Mouse (Mus musculus) midbrain, embryonic 15.5 days (tissue): ENCODE results near the gene Lsamp. TPM values are rescaled to one million over a fixed set of nuclear protein-coding genes. Genes with fewer than 3 reads are reported as not detected.
A peak's percentile ranks its signal among the peaks of the same experiment; 100 is the strongest.

ENCODE experiments used
- ATAC-seq: fragments of 200-750 bp; cut with Nextera tagmentation; replicated peaks from 2 replicates; pipeline ENCODE4 v1.8.0; 2017; ENCODE audit warnings: moderate TSS enrichment
- H3K27ac ChIP-seq: fragments of 300-500 bp; sonication (generic); 2 replicates; pipeline ENCODE4 v1.5.1; 2015; ENCODE audit warnings: mild to moderate bottlenecking, inconsistent platforms
- H3K27me3 ChIP-seq: fragments of 300-500 bp; sonication (generic); replicated peaks from 2 replicates; pipeline ENCODE4 v1.6.1; 2015; ENCODE audit warnings: inconsistent platforms
- H3K36me3 ChIP-seq: fragments of 300-500 bp; sonication (generic); replicated peaks from 2 replicates; pipeline ENCODE4 v1.6.1; 2015; ENCODE audit warnings: inconsistent platforms
- H3K4me1 ChIP-seq: fragments of 300-500 bp; sonication (generic); 2 replicates; pipeline ENCODE4 v1.6.1; 2015; ENCODE audit warnings: inconsistent platforms
- H3K4me2 ChIP-seq: fragments of 300-500 bp; sonication (generic); 2 replicates; pipeline ENCODE4 v1.6.1; 2015; ENCODE audit warnings: inconsistent platforms, mild to moderate bottlenecking, moderate library complexity
- H3K4me3 ChIP-seq: fragments of 300-500 bp; sonication (generic); 2 replicates; pipeline ENCODE4 v1.5.1; 2015; ENCODE audit warnings: mild to moderate bottlenecking, inconsistent platforms
- H3K9ac ChIP-seq: fragments of 300-500 bp; sonication (generic); 2 replicates; pipeline ENCODE4 v1.6.1; 2015; ENCODE audit warnings: mild to moderate bottlenecking, inconsistent platforms
- H3K9me3 ChIP-seq: fragments of 300-500 bp; sonication (generic); 2 replicates; pipeline ENCODE4 v1.6.1; 2016; ENCODE audit warnings: inconsistent platforms
- WGBS: fragments of 180-500 bp; shearing (Covaris S2); methylation state at CpG from one replicate; pipeline ENCODE4 v1.1.7; 2015; ENCODE audit warnings: mixed read lengths; 5-methylcytosine and 5-hydroxymethylcytosine counted together
- polyA plus RNA-seq: library from polyadenylated mRNA; unstranded; fragments of >200 nt; fragmentation: Nextera tagmentation; extraction: Ambion mirVana; gene quantifications from 2 replicates; pipeline ENCODE4 v1.2.1, GENCODE M21; 2015

Gene Lsamp
- polyA plus RNA-seq, 1 experiment from 2014 or later: 107 TPM

GRCm38 (mm10) chr16:40942266-40942665 is 958.1 kb downstream of the Lsamp start:
- no peak overlapping the region for H3K4me3 ChIP-seq
- H3K9ac ChIP-seq: no peak overlapping the region
- H3K36me3 ChIP-seq: no peaks in the 10 kb centered on the region
- H3K27me3 ChIP-seq: no peaks in the 10 kb centered on the region
- H3K9me3 ChIP-seq: no peaks in the 10 kb centered on the region
- H3K4me1 ChIP-seq: peaks cover 7% of the 10 kb centered on the region; the same call in 1 of the 2 replicates
- ATAC-seq: no peak
- WGBS: 84% methylated on average over 3 of the region's 3 CpGs
- H3K4me2 ChIP-seq: no peak overlapping the region
- no peak overlapping the region for H3K27ac ChIP-seq

GRCm38 (mm10) chr16:40945834-40946233 is 961.7 kb downstream of the Lsamp start:
- peak; percentile 52 for ATAC-seq
- Histone ChIP-seq H3K36me3 (no peaks in the 10 kb centered on the region), H3K27ac (0 out of 2 replicates have a peak overlapping the region, but pooled peaks have one; percentile 5), H3K27me3 (no peaks in the 10 kb centered on the region), H3K4me3 (no peak overlapping the region), H3K9me3 (no peaks in the 10 kb centered on the region), H3K4me2 (no peak overlapping the region), H3K4me1 (peaks cover 7% of the 10 kb centered on the region; the same call in 1 of the 2 replicates), H3K9ac (no peak overlapping the region)
- WGBS: 25% methylated on average over 1 of the region's 1 CpGs

GRCm38 (mm10) chr16:40948013-40948412 is 963.9 kb downstream of the Lsamp start:
- Histone ChIP-seq H3K27me3 (no peaks in the 10 kb centered on the region), H3K36me3 (no peaks in the 10 kb centered on the region), H3K9ac (no peak overlapping the region), H3K27ac (no peak overlapping the region), H3K4me2 (no peak overlapping the region), H3K4me1 (peaks cover 7% of the 10 kb centered on the region; the same call in 1 of the 2 replicates), H3K4me3 (no peak overlapping the region), H3K9me3 (no peaks in the 10 kb centered on the region)
- ATAC-seq: no peak

- no peaks in the 10 kb centered on the region for H3K9me3 ChIP-seq
- H3K4me1 ChIP-seq: peaks cover 4% of the 10 kb centered on the region
- no peak overlapping the region for H3K27ac ChIP-seq
- H3K27me3 ChIP-seq: no peaks in the 10 kb centered on the region
- 86% methylated on average over 2 of the region's 2 CpGs for WGBS
- H3K9ac ChIP-seq: no peak overlapping the region
- H3K4me3 ChIP-seq: no peak overlapping the region
- no peaks in the 10 kb centered on the region for H3K36me3 ChIP-seq
- no peak overlapping the region for H3K4me2 ChIP-seq
- no peak for ATAC-seq
These were observed 975.0 kb downstream of the Lsamp start for GRCm38 (mm10) chr16:40959211-40959610.

- WGBS: 58% methylated on average over 1 of the region's 1 CpGs
- Histone ChIP-seq H3K4me1 (peaks cover 4% of the 10 kb centered on the region), H3K27ac (peak overlapping the region; percentile 38; the same call in 1 of the 2 replicates), H3K36me3 (no peaks in the 10 kb centered on the region), H3K9ac (no peak overlapping the region), H3K9me3 (no peaks in the 10 kb centered on the region), H3K4me3 (no peak overlapping the region), H3K27me3 (no peaks in the 10 kb centered on the region), H3K4me2 (no peak overlapping the region)
- ATAC-seq: no peak; the same call in 1 of the 2 replicates
These were observed 976.4 kb downstream of the Lsamp start for GRCm38 (mm10) chr16:40960586-40960985.

GRCm38 (mm10) chr16:40968088-40968860 is 984.1 kb downstream of the Lsamp start:
- Histone ChIP-seq H3K4me1 (peaks cover 8% of the 10 kb centered on the region; the same call in 1 of the 2 replicates), H3K27ac (peak overlapping the region; percentile 60), H3K27me3 (no peaks in the 10 kb centered on the region), H3K9ac (peak overlapping the region; percentile 21; the same call in 1 of the 2 replicates), H3K9me3 (no peaks in the 10 kb centered on the region), H3K4me3 (peak overlapping the region; percentile 31), H3K36me3 (no peaks in the 10 kb centered on the region), H3K4me2 (peak overlapping the region; percentile 48)
- 16% methylated on average over 17 of the region's 17 CpGs for WGBS
- peak; percentile 96 for ATAC-seq

- H3K4me1 ChIP-seq: peaks cover 8% of the 10 kb centered on the region; the same call in 1 of the 2 replicates
- H3K9me3 ChIP-seq: no peaks in the 10 kb centered on the region
- H3K9ac ChIP-seq: no peak overlapping the region
- H3K36me3 ChIP-seq: no peaks in the 10 kb centered on the region
- WGBS: 77% methylated on average over 3 of the region's 3 CpGs
- no peak overlapping the region for H3K4me2 ChIP-seq
- H3K27me3 ChIP-seq: no peaks in the 10 kb centered on the region
- no peak for ATAC-seq
- H3K27ac ChIP-seq: no peak overlapping the region
- no peak overlapping the region for H3K4me3 ChIP-seq
These were observed 987.2 kb downstream of the Lsamp start for GRCm38 (mm10) chr16:40971382-40971781.

- no peak for ATAC-seq
- H3K4me3 ChIP-seq: no peak overlapping the region
- no peaks in the 10 kb centered on the region for H3K4me1 ChIP-seq
- no peaks in the 10 kb centered on the region for H3K36me3 ChIP-seq
- WGBS: 67% methylated on average over 2 of the region's 2 CpGs
- H3K27ac ChIP-seq: no peak overlapping the region
- H3K27me3 ChIP-seq: no peaks in the 10 kb centered on the region
- H3K9ac ChIP-seq: no peak overlapping the region
- no peak overlapping the region for H3K4me2 ChIP-seq
- no peaks in the 10 kb centered on the region for H3K9me3 ChIP-seq
These were observed 989.9 kb downstream of the Lsamp start for GRCm38 (mm10) chr16:40974084-40974483.

GRCm38 (mm10) chr16:40983026-40983425 is 998.9 kb downstream of the Lsamp start:
- WGBS: 47% methylated on average over 3 of the region's 3 CpGs
- Histone ChIP-seq H3K9ac (no peak overlapping the region), H3K27me3 (no peaks in the 10 kb centered on the region), H3K9me3 (no peaks in the 10 kb centered on the region), H3K36me3 (no peaks in the 10 kb centered on the region), H3K4me2 (no peak overlapping the region), H3K4me1 (no peaks in the 10 kb centered on the region), H3K27ac (no peak overlapping the region), H3K4me3 (no peak overlapping the region)
- no peak for ATAC-seq

- Histone ChIP-seq H3K9me3 (no peaks in the 10 kb centered on the region), H3K4me3 (no peak overlapping the region), H3K27me3 (no peaks in the 10 kb centered on the region), H3K4me2 (no peak overlapping the region), H3K36me3 (no peaks in the 10 kb centered on the region), H3K4me1 (no peaks in the 10 kb centered on the region), H3K9ac (no peak overlapping the region), H3K27ac (no peak overlapping the region)
- no peak for ATAC-seq
- 82% methylated on average over 5 of the region's 5 CpGs for WGBS
These were observed 1023.4 kb downstream of the Lsamp start for GRCm38 (mm10) chr16:41007569-41007968.

GRCm38 (mm10) chr16:41034746-41035145 is 1050.6 kb downstream of the Lsamp start:
- no peak overlapping the region for H3K9ac ChIP-seq
- no peaks in the 10 kb centered on the region for H3K27me3 ChIP-seq
- ATAC-seq: no peak
- H3K4me1 ChIP-seq: no peaks in the 10 kb centered on the region
- no peak overlapping the region for H3K4me2 ChIP-seq
- no peaks in the 10 kb centered on the region for H3K36me3 ChIP-seq
- no peaks in the 10 kb centered on the region for H3K9me3 ChIP-seq
- H3K27ac ChIP-seq: no peak overlapping the region
- H3K4me3 ChIP-seq: no peak overlapping the region

- 63% methylated on average over 2 of the region's 2 CpGs for WGBS
- H3K27ac ChIP-seq: no peak overlapping the region
- H3K4me1 ChIP-seq: 0 out of 2 replicates have a peak, but pooled peaks cover 2% of the 10 kb centered on the region
- H3K36me3 ChIP-seq: no peaks in the 10 kb centered on the region
- H3K9me3 ChIP-seq: no peaks in the 10 kb centered on the region
- H3K4me3 ChIP-seq: no peak overlapping the region
- no peak overlapping the region for H3K4me2 ChIP-seq
- no peak for ATAC-seq
- H3K27me3 ChIP-seq: no peaks in the 10 kb centered on the region
- no peak overlapping the region for H3K9ac ChIP-seq
These were observed 1057.5 kb downstream of the Lsamp start for GRCm38 (mm10) chr16:41041686-41042085.

- Histone ChIP-seq H3K4me1 (no peaks in the 10 kb centered on the region), H3K4me2 (no peak overlapping the region), H3K27ac (no peak overlapping the region), H3K27me3 (no peaks in the 10 kb centered on the region), H3K9me3 (no peaks in the 10 kb centered on the region), H3K4me3 (no peak overlapping the region), H3K36me3 (no peaks in the 10 kb centered on the region), H3K9ac (no peak overlapping the region)
- 72% methylated on average over 7 of the region's 7 CpGs for WGBS
- no peak for ATAC-seq
These were observed 1079.2 kb downstream of the Lsamp start for GRCm38 (mm10) chr16:41063270-41063857.
